Mouse (Mus musculus): ENCODE results near the gene Fam186b.

Fam186b gene

GRCm38 (mm10) chr15:99225081-99225810, 70.4 kb downstream of the Fam186b start:
- DNase-seq (ENCODE audit: extremely low read depth, low read depth, low spot score), result no peak

- DNase-seq (ENCODE audit: extremely low read depth, low read depth, low spot score), result no peak
Measured at GRCm38 (mm10) chr15:99224208-99224911, 71.3 kb downstream of the Fam186b start, which contains the start of gene Kcnh3. Gene Kcnh3 (plus strand): TSS chr15:99224861.

- no peak for DNase-seq (ENCODE audit: extremely low read depth, low read depth, low spot score)
Measured at GRCm38 (mm10) chr15:99223585-99224207, 72.0 kb downstream of the Fam186b start.

GRCm38 (mm10) chr15:99222794-99223584, 72.7 kb downstream of the Fam186b start:
- no peak for DNase-seq (ENCODE audit: extremely low read depth, low read depth, low spot score)

GRCm38 (mm10) chr15:99221315-99221952, 74.3 kb downstream of the Fam186b start:
- DNase-seq (ENCODE audit: extremely low read depth, low read depth, low spot score), result no peak
